In genomic region chr10:77258704-77259621, GRCm38 (mm10) we compare ENCODE assay signal across 8 mouse cellular contexts. TPM values are rescaled to one million over a fixed set of nuclear protein-coding genes. Genes with fewer than 3 reads are reported as not detected.
DNase-seq lines count a peak whose midpoint lies in the region; ATAC-seq and TF ChIP-seq lines count a peak whose summit lies in the region.

TSS of gene Pofut2 (plus strand) at chr10:77259218.

- no peak for TF ChIP-seq CTCF in Patski (IDR thresholded peaks at IDR 0.05)

- peak within 1 kb of the TSS; percentile 89 for H3K9ac ChIP-seq in hindbrain, embryonic 13.5 days

- peak within 1 kb of the TSS; percentile 85 for H3K4me2 ChIP-seq in hindbrain, embryonic 13.5 days

- no peaks in the 10 kb centered on the region for H3K27me3 ChIP-seq in Patski
- no peaks in the 10 kb centered on the region for H3K27me3 ChIP-seq in hindbrain, embryonic 13.5 days

- H3K36me3 ChIP-seq in hindbrain, embryonic 13.5 days, result peaks cover 33% of the 10 kb centered on the region

- peak within 1 kb of the TSS; percentile 93 for H3K27ac ChIP-seq in hindbrain, embryonic 13.5 days

- H3K9me3 ChIP-seq in hindbrain, embryonic 13.5 days, result no peaks in the 10 kb centered on the region

- peak; percentile 91 for DNase-seq in Patski (ENCODE audit: low read depth, low spot score)
- DNase-seq in cerebellum, postnatal 14 days, result peak; percentile 98
- DNase-seq in frontal cortex, postnatal 14 days (ENCODE audit: low spot score in 2 of 2), result peak; percentile 89 to 90
- DNase-seq in layer of hippocampus, postnatal 25 days (ENCODE audit: extremely low spot score in 1 of 2, low spot score in 1 of 2), result peak; percentile 80
- peak; percentile 95 for DNase-seq in lung, postnatal 25 days (ENCODE audit: low spot score)
- peak; percentile 99 for DNase-seq in retina, embryonic 14.5 days (ENCODE audit: low spot score)
- peak; percentile 98 for DNase-seq in thymus, postnatal 4 days

- in situ Hi-C loops in Patski (cut with MboI; ENCODE audit: low pct_unique_long_range_greater_than_20kb), result loop anchor here (10.0 kb wide), 1 partner anchor 424 kb away; no protein-coding TSS in a partner anchor

- CTCF ChIA-PET in Patski (lab: Charles Lee), result interaction anchor here (1.0 to 3.7 kb wide), 5 partner anchors 23 to 164 kb away, joined by 3 to 23 read pairs (median 3); no protein-coding TSS in a partner anchor

- peak; percentile 85 for ATAC-seq in Patski
- ATAC-seq in hindbrain, embryonic 13.5 days (ENCODE audit: low FRiP score), result peak; percentile 98

- POLR2A ChIA-PET in Patski (lab: Charles Lee), result interaction anchor here (0.6 to 1.0 kb wide), 4 partner anchors 101 to 285 kb away, joined by 3 to 9 read pairs (median 4); no protein-coding TSS in a partner anchor

- H3K4me1 ChIP-seq in hindbrain, embryonic 13.5 days (replicated peaks), result peaks cover 32% of the 10 kb centered on the region

- WGBS in hindbrain, embryonic 13.5 days, result under 1% methylated on average over 81 of the region's 81 CpGs

- H3K4me3 ChIP-seq in hindbrain, embryonic 13.5 days, result peak within 1 kb of the TSS; percentile 91

RNA-seq across cellular contexts. Expression of gene Pofut2, which starts in this region (rescaled TPM):
- 121 TPM for polyA plus RNA-seq in Patski (2021)
- 57.3 and 63.4 TPM in 2 replicates for polyA plus RNA-seq in hindbrain, embryonic 13.5 days (2015; fragmentation: Nextera tagmentation; extraction: Ambion mirVana)
- total RNA-seq in layer of hippocampus, postnatal 25 days (2021), result 10 to 100 TPM; 29.9 to 31.9 TPM

Comparison
In these comparisons a context has a peak if more than half of its experiments do, and no peak if none do; other contexts are left out.
1. Peak in every context shown above with its lines: DNase-seq, ATAC-seq, H3K4me3 ChIP-seq and H3K27ac ChIP-seq.